In genomic region chr9:46012091-46013008, GRCm38 (mm10) we compare ENCODE assay signal across 8 mouse cellular contexts. TPM values are rescaled to one million over a fixed set of nuclear protein-coding genes. Genes with fewer than 3 reads are reported as not detected.
DNase-seq lines count a peak whose midpoint lies in the region; ATAC-seq lines count a peak whose summit lies in the region.

Pafah1b2 (minus strand) TSS chr9:46012690.
Sik3 (plus strand) TSS chr9:46012820.

- H3K27ac ChIP-seq in intestine, embryonic 15.5 days = peak within 1 kb of the TSS; percentile 94

- H3K4me1 ChIP-seq in intestine, embryonic 15.5 days (replicated peaks) = peaks cover 31% of the 10 kb centered on the region

- no peaks in the 10 kb centered on the region for H3K27me3 ChIP-seq in intestine, embryonic 15.5 days (replicated peaks)

- peak; percentile 89 for ATAC-seq in intestine, embryonic 15.5 days

- H3K9me3 ChIP-seq in intestine, embryonic 15.5 days = no peaks in the 10 kb centered on the region

- intact Hi-C loops in left cerebral cortex, postnatal 25 days (cut with DNase I) = no loop called here

- H3K4me2 ChIP-seq in intestine, embryonic 15.5 days (replicated peaks) = peak within 1 kb of the TSS; percentile 70

- no peaks in the 10 kb centered on the region for H3K36me3 ChIP-seq in intestine, embryonic 15.5 days

- H3K4me3 ChIP-seq in intestine, embryonic 15.5 days (replicated peaks) = peak within 1 kb of the TSS; percentile 95

- peak; percentile 98 for DNase-seq in adrenal gland, postnatal 10 days
- DNase-seq in embryo, embryonic 9.5 days (ENCODE audit: extremely low spot score) = peak; percentile 95
- DNase-seq in gastrocnemius, postnatal 4 days (ENCODE audit: low spot score in 2 of 2) = peak; percentile 93
- DNase-seq in left cerebral cortex, postnatal 25 days (ENCODE audit: low spot score in 2 of 2) = peak; percentile 96 to 98
- peak; percentile 98 for DNase-seq in mesoderm, embryonic 11.5 days (ENCODE audit: low read depth, low spot score)
- peak; percentile 97 for DNase-seq in right cerebral cortex, postnatal 25 days
- peak; percentile 90 to 93 for DNase-seq in urinary bladder, postnatal 36 days (ENCODE audit: low spot score in 2 of 2)

- WGBS in intestine, embryonic 15.5 days = 3% methylated on average over 64 of the region's 78 CpGs

- H3K9ac ChIP-seq in intestine, embryonic 15.5 days = peak within 1 kb of the TSS; percentile 98

RNA-seq across cellular contexts. Expression of gene Pafah1b2, which starts in this region (rescaled TPM):
- 100 to 1,000 TPM; 118 to 119 TPM for total RNA-seq in adrenal gland, postnatal 10 days (2021)
- 100 to 1,000 TPM; 104 to 110 TPM for total RNA-seq in gastrocnemius, postnatal 4 days (2021)
- 137 and 141 TPM in 2 replicates for polyA plus RNA-seq in intestine, embryonic 15.5 days (2015; fragmentation: Nextera tagmentation; extraction: Ambion mirVana)
- total RNA-seq in left cerebral cortex, postnatal 25 days (2021) = 100 to 1,000 TPM; 203 to 206 TPM

RNA-seq across cellular contexts. Expression of gene Sik3, which starts in this region (rescaled TPM):
- total RNA-seq in adrenal gland, postnatal 10 days (2021) = 10 to 100 TPM; 50.2 to 55.1 TPM
- 10 to 100 TPM; 62.9 to 70.1 TPM for total RNA-seq in gastrocnemius, postnatal 4 days (2021)
- 12.4 and 13.2 TPM in 2 replicates for polyA plus RNA-seq in intestine, embryonic 15.5 days (2015; fragmentation: Nextera tagmentation; extraction: Ambion mirVana)
- 100 to 1,000 TPM; 114 to 121 TPM for total RNA-seq in left cerebral cortex, postnatal 25 days (2021)

Comparison
In these comparisons a context has a peak if more than half of its experiments do, and no peak if none do; other contexts are left out.
1. Peak in every context shown above with its lines: DNase-seq, ATAC-seq, H3K4me3 ChIP-seq and H3K27ac ChIP-seq.